Mouse (Mus musculus) MEL (cell line): ENCODE data around the gene Meioc. TPM values are rescaled to one million over a fixed set of nuclear protein-coding genes. Genes with fewer than 3 reads are reported as not detected.

Experiments
- DNase-seq: peaks from one replicate; pipeline ENCODE4 v3.0.0; 2011; ENCODE audit warnings: low read depth, low spot score
- H3K27ac ChIP-seq: 2 replicates; pipeline ENCODE4 v1.5.1; 2012; ENCODE audit warnings: low read depth, mild to moderate bottlenecking, control low read depth, low read length, moderate library complexity; ENCODE audit not compliant: control insufficient read depth
- H3K27me3 ChIP-seq, 2 experiments: fragments of 150-350 bp in 1 of 2; sonication (generic) in 1 of 2; 2 replicates each; pipeline ENCODE4 v1.6.1; 2012; ENCODE audit warnings: low read length in 2 of 2, mild to moderate bottlenecking in 2 of 2, improper control_type of control experiment in 1 of 2, moderate library complexity in 1 of 2; ENCODE audit not compliant: insufficient read depth in 2 of 2, control insufficient read depth in 1 of 2
- H3K36me3 ChIP-seq, 2 experiments: 2 replicates each; pipeline ENCODE4 v1.6.1; 2012 to 2014; ENCODE audit warnings: low read length in 2 of 2, improper control_type of control experiment in 1 of 2, inconsistent platforms in 1 of 2, mild to moderate bottlenecking in 1 of 2; ENCODE audit not compliant: insufficient read depth in 2 of 2, control insufficient read depth in 1 of 2
- H3K4me1 ChIP-seq, 2 experiments: fragments of 150-350 bp in 1 of 2; sonication (generic) in 1 of 2; 2 replicates each; pipeline ENCODE4 v1.6.1; 2012; ENCODE audit warnings: low read length in 2 of 2, improper control_type of control experiment in 1 of 2, mild to moderate bottlenecking in 1 of 2; ENCODE audit not compliant: insufficient read depth in 2 of 2, control insufficient read depth in 1 of 2
- H3K4me3 ChIP-seq, 2 experiments: fragments of 150-350 bp in 1 of 2; sonication (generic) in 1 of 2; 2 replicates each; pipeline ENCODE4 v1.5.1; 2012; ENCODE audit warnings: low read depth in 2 of 2, low read length in 2 of 2, mild to moderate bottlenecking in 2 of 2, moderate library complexity in 2 of 2, control low read depth in 1 of 2, improper control_type of control experiment in 1 of 2; ENCODE audit not compliant: control insufficient read depth in 1 of 2, insufficient read depth in 1 of 2
- H3K79me2 ChIP-seq: 2 replicates; pipeline ENCODE4 v1.6.1; 2012; ENCODE audit warnings: mild to moderate bottlenecking, low read length, moderate library complexity; ENCODE audit not compliant: control insufficient read depth, poor library complexity, insufficient read depth
- H3K9ac ChIP-seq: 2 replicates; pipeline ENCODE4 v1.6.1; 2012; ENCODE audit warnings: low read depth, mild to moderate bottlenecking, control low read depth, low read length, moderate library complexity; ENCODE audit not compliant: control insufficient read depth, poor library complexity, severe bottlenecking
- H3K9me3 ChIP-seq: fragments of 150-350 bp; sonication (generic); replicated peaks from 2 replicates; pipeline ENCODE4 v1.6.1; 2012; ENCODE audit warnings: mild to moderate bottlenecking, low read length, improper control_type of control experiment, moderate library complexity; ENCODE audit not compliant: insufficient read depth
- BHLHE40 ChIP-seq: IDR thresholded peaks from 2 replicates; pipeline ENCODE4 v1.6.1; 2012; ENCODE audit warnings: low read depth, mild to moderate bottlenecking, inconsistent platforms, low read length, improper control_type of control experiment, borderline replicate concordance
- CHD2 ChIP-seq: IDR thresholded peaks from 2 replicates; pipeline ENCODE4 v1.6.1; 2011; ENCODE audit warnings: low read length, improper control_type of control experiment
- CTCF ChIP-seq, 3 experiments: IDR thresholded peaks in 2 of 3; conservative IDR thresholded peaks in 1 of 3; 2 replicates each; pipeline ENCODE4 v1.5.1; 2011 to 2012; ENCODE audit warnings: low read length in 3 of 3, low read depth in 2 of 3, mild to moderate bottlenecking in 2 of 3, improper control_type of control experiment in 1 of 3, inconsistent platforms in 1 of 3, mixed read lengths in 1 of 3, moderate library complexity in 1 of 3; ENCODE audit not compliant: control insufficient read depth in 1 of 3, insufficient read depth in 1 of 3, poor library complexity in 1 of 3, severe bottlenecking in 1 of 3
- E2F4 ChIP-seq: IDR thresholded peaks from 2 replicates; pipeline ENCODE4 v1.6.1; 2011; ENCODE audit warnings: low read depth, low read length, improper control_type of control experiment, borderline replicate concordance
- ELF1 ChIP-seq: IDR thresholded peaks from 2 replicates; pipeline ENCODE4 v1.6.1; 2014; ENCODE audit warnings: low read depth, mild to moderate bottlenecking, inconsistent platforms, low read length, improper control_type of control experiment, moderate library complexity
- ETS1 ChIP-seq: IDR thresholded peaks from 2 replicates; pipeline ENCODE4 v1.6.1; 2012; ENCODE audit warnings: low read depth, mild to moderate bottlenecking, inconsistent platforms, low read length, improper control_type of control experiment, moderate library complexity
- POLR2A ChIP-seq, 2 experiments: IDR thresholded peaks; 2 replicates each; pipeline ENCODE4 v1.6.1; 2011 to 2012; ENCODE audit warnings: low read length in 2 of 2, mild to moderate bottlenecking in 2 of 2, control low read depth in 1 of 2, improper control_type of control experiment in 1 of 2, low read depth in 1 of 2, moderate library complexity in 1 of 2; ENCODE audit not compliant: control insufficient read depth in 1 of 2, insufficient read depth in 1 of 2, poor library complexity in 1 of 2
- POLR2AphosphoS5 ChIP-seq: IDR thresholded peaks from 2 replicates; pipeline ENCODE4 v1.6.1; 2012; ENCODE audit warnings: low read depth, borderline replicate concordance, mild to moderate bottlenecking, inconsistent platforms, low read length, moderate library complexity, mixed read lengths
- RAD21 ChIP-seq: IDR thresholded peaks from 2 replicates; pipeline ENCODE4 v1.6.1; 2011; ENCODE audit warnings: mild to moderate bottlenecking, low read depth, low read length, improper control_type of control experiment
- SMC3 ChIP-seq: IDR thresholded peaks from 2 replicates; pipeline ENCODE4 v1.6.1; 2011; ENCODE audit warnings: low read depth, low read length, improper control_type of control experiment
- TCF12 ChIP-seq: IDR thresholded peaks from 2 replicates; pipeline ENCODE4 v1.6.1; 2014; ENCODE audit warnings: low read depth, mild to moderate bottlenecking, inconsistent platforms, low read length, improper control_type of control experiment, moderate library complexity
- USF2 ChIP-seq, 2 experiments: IDR thresholded peaks; 2 replicates each; pipeline ENCODE4 v1.6.1; 2011 to 2012; ENCODE audit warnings: improper control_type of control experiment in 2 of 2, low read length in 2 of 2, borderline replicate concordance in 1 of 2, inconsistent platforms in 1 of 2, low read depth in 1 of 2, mild to moderate bottlenecking in 1 of 2; ENCODE audit not compliant: insufficient read depth in 1 of 2
- polyA plus RNA-seq, 2 experiments: library from polyadenylated mRNA; stranded (reverse) in 1 of 2; unstranded in 1 of 2; fragments of >175 nt in 1 of 2; fragments of >200 nt in 1 of 2; gene quantifications; 2 replicates each; pipeline versions ENCODE4 v1.2.1 to v1.2.4; 2012; ENCODE audit warnings: low replicate concordance in 2 of 2, low read depth in 1 of 2; ENCODE audit not compliant: insufficient read length in 2 of 2, insufficient read depth in 1 of 2, missing spikeins in 1 of 2
- total RNA-seq: library from RNA; depleted of rRNA; stranded (reverse); fragments of 300-350 nt; gene quantifications from 2 replicates; pipeline ENCODE4 v1.2.3, GENCODE M21; 2012

Meioc gene
- total and polyA plus RNA-seq, 3 experiments, result 0.06 TPM; not detected in 2

DNA sequence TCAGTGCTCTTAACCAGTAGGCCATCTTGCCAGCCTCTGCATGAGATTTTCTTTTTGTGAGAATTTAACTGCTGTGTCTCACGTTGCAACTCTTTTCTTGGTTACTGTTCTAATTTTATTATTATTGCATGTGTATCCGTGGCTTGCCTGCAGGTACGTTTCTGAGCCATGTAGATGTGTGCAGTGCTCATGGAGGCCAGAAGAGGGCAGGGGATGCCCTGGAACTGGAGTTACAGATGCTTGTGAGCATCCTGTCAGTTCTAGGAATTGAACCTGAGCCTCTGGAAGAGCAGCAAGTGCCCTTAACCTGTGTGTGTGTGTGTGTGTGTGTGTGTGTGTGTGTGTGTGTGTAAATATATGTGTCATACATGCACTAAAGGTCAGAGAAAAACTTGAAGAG, 62.1 kb downstream of the Meioc start:
- H3K27me3 ChIP-seq, result peaks cover 6 to 14% of the 10 kb centered on the region in 2 experiments; a peak in 3 of 4 replicates

DNA sequence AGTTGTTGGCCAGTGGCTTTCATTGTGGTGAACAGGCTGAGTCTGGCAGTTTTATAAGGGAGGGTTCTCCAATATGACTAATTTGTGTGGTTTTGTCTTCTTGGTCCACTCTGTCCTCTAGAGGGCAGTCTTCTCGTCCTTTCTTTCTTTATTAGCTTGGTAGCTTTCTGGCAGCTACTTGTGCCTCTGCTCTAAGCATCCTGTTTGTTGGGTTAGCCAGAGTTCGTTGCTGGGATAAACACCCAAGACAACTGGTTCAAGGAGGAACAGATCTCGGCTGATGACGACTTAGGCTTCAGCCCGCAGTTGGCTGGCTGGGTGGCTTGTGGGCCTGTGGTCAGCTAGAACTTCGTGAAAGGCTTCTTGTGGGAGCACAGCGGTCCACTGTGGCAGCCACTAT, 65.1 kb downstream of the Meioc start:
- Histone ChIP-seq H3K36me3 (no peaks in the 10 kb centered on the region), H3K4me1 (0 out of 4 replicates have a peak, but pooled peaks cover 0 to 2% of the 10 kb centered on the region in 2 experiments), H3K9ac (no peak overlapping the region), H3K4me3 (no peak overlapping the region), H3K27ac (no peak overlapping the region), H3K79me2 (no peaks in the 10 kb centered on the region), H3K9me3 (no peaks in the 10 kb centered on the region), H3K27me3 (no peaks in the 10 kb centered on the region; a peak in 2 of 4 replicates)
- peak; percentile 82 for DNase-seq
- no peak for TF ChIP-seq TCF12
- peak; percentile 32 for TF ChIP-seq SMC3
- TF ChIP-seq RAD21, result peak; percentile 43
- TF ChIP-seq BHLHE40, result no peak
- TF ChIP-seq CTCF (IDR thresholded peaks at IDR 0.05 in 2 of 3, conservative IDR thresholded peaks at IDR 0.05 in 1 of 3; ENCODE audit: control insufficient read depth in 1 of 3, insufficient read depth in 1 of 3, low read depth in 2 of 3, low read length in 3 of 3, poor library complexity in 1 of 3, severe bottlenecking in 1 of 3), result peak; percentile 37 to 81 (median 71)

More for the DNA sequence above, 62.1 kb downstream of the Meioc start:
- Histone ChIP-seq H3K9me3 (no peaks in the 10 kb centered on the region), H3K36me3 (no peaks in the 10 kb centered on the region), H3K79me2 (no peaks in the 10 kb centered on the region), H3K9ac (no peak overlapping the region), H3K4me1 (peaks cover 0 to 5% of the 10 kb centered on the region in 2 experiments; a peak in 1 of 4 replicates), H3K27ac (no peak overlapping the region), H3K4me3 (no peak overlapping the region)
- peak; percentile 52 for DNase-seq
- TF ChIP-seq CTCF (IDR thresholded peaks at IDR 0.05 in 2 of 3, conservative IDR thresholded peaks at IDR 0.05 in 1 of 3; ENCODE audit: control insufficient read depth in 1 of 3, insufficient read depth in 1 of 3, low read depth in 2 of 3, low read length in 3 of 3, poor library complexity in 1 of 3, severe bottlenecking in 1 of 3) (peak; percentile 24 to 48 (median 47)), ETS1 (no peak), ELF1 (no peak), RAD21 (peak; percentile 27), USF2 (IDR thresholded peaks at IDR 0.05; ENCODE audit: borderline replicate concordance in 1 of 2, insufficient read depth in 1 of 2, low read depth in 1 of 2, low read length in 2 of 2) (no peak)

DNA sequence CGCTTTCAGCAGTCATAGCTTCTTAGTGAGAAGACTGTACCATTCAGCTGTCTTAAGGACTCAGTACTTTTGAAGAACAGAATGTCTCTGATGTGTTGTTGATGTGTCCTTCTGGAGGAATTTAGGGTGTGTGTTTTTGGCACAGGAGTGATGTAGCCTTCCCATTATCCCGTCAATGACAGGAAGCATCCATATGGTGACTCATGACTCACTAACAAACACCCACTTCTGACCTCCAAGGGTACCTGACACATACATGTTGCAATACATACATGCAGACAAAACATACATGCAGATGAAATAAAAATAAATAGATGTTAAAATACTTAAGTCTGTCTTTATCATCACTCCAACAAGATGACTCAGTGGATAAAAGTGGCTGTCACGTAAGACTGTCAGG, 66.3 kb downstream of the Meioc start:
- no peak for TF ChIP-seq POLR2A (IDR thresholded peaks at IDR 0.05; ENCODE audit: control insufficient read depth in 1 of 2, insufficient read depth in 1 of 2, low read depth in 1 of 2, low read length in 2 of 2, poor library complexity in 1 of 2)
- no peak for TF ChIP-seq POLR2AphosphoS5
- no peak for TF ChIP-seq CHD2
- no peak for TF ChIP-seq E2F4
- Histone ChIP-seq H3K9ac (no peak overlapping the region), H3K4me3 (no peak overlapping the region), H3K27me3 (peaks cover 1 to 4% of the 10 kb centered on the region in 2 experiments), H3K36me3 (no peaks in the 10 kb centered on the region), H3K27ac (no peak overlapping the region), H3K79me2 (no peaks in the 10 kb centered on the region), H3K9me3 (no peaks in the 10 kb centered on the region), H3K4me1 (no peaks in the 10 kb centered on the region)
- DNase-seq, result no peak
